Mouse (Mus musculus): ENCODE results near the gene Vmn1r118. TPM values are rescaled to one million over a fixed set of nuclear protein-coding genes. Genes with fewer than 3 reads are reported as not detected.
"Not testable (repeated sequence)": the region's sequence is repeated elsewhere in the genome, so short reads cannot be mapped to it uniquely, and the experiment has no call there.

Vmn1r118 gene
- not detected in 2 replicates for polyA plus RNA-seq (2015; fragmentation: Nextera tagmentation; extraction: Ambion mirVana)

- not testable (repeated sequence) for H3K36me3 ChIP-seq (ENCODE audit: insufficient read depth, low read length); ATAC-seq; H3K4me2 ChIP-seq (replicated peaks; ENCODE audit: low read depth, low read length); DNase-seq (ENCODE audit: low spot score); H3K4me1 ChIP-seq (ENCODE audit: insufficient read depth, low read depth, low read length); H3K4me3 ChIP-seq (ENCODE audit: low read depth, low read length); H3K9me3 ChIP-seq (ENCODE audit: low read length); H3K27me3 ChIP-seq (replicated peaks; ENCODE audit: insufficient read depth, low read length); H3K27ac ChIP-seq (ENCODE audit: low read length); H3K9ac ChIP-seq (replicated peaks; ENCODE audit: low read depth)
- no CpG with 5 or more reads among the region's 2 CpGs for WGBS
Observed at GRCm38 (mm10) chr7:20912247-20912646, at the start of gene Vmn1r118. Gene Vmn1r118, minus strand, starts transcription at chr7:20912347.

- H3K27me3 ChIP-seq (replicated peaks; ENCODE audit: insufficient read depth, low read length); ATAC-seq; H3K9me3 ChIP-seq (ENCODE audit: low read length); H3K4me3 ChIP-seq (ENCODE audit: low read depth, low read length); H3K4me1 ChIP-seq (ENCODE audit: insufficient read depth, low read depth, low read length); H3K4me2 ChIP-seq (replicated peaks; ENCODE audit: low read depth, low read length); H3K36me3 ChIP-seq (ENCODE audit: insufficient read depth, low read length); H3K9ac ChIP-seq (replicated peaks; ENCODE audit: low read depth); H3K27ac ChIP-seq (ENCODE audit: low read length); DNase-seq (ENCODE audit: low spot score): not testable (repeated sequence)
- no CpG with 5 or more reads among the region's 2 CpGs for WGBS
Observed at GRCm38 (mm10) chr7:20884021-20884420, 28.1 kb downstream of the Vmn1r118 start, which contains the start of gene Vmn1r117. Gene Vmn1r117, minus strand, starts transcription at chr7:20884121.

GRCm38 (mm10) chr7:20871956-20872355 is 40.2 kb downstream of the Vmn1r118 start, which contains the start of gene Vmn1r116:
Gene Vmn1r116, plus strand, starts transcription at chr7:20872256.
- 21% methylated on average over 2 of the region's 3 CpGs for WGBS
- H3K27me3 ChIP-seq (replicated peaks; ENCODE audit: insufficient read depth, low read length); ATAC-seq: not testable (repeated sequence)

More at GRCm38 (mm10) chr7:20871956-20872355, 40.2 kb downstream of the Vmn1r118 start, which contains the start of gene Vmn1r116:
- not testable (repeated sequence) for H3K4me3 ChIP-seq (ENCODE audit: low read depth, low read length); H3K36me3 ChIP-seq (ENCODE audit: insufficient read depth, low read length); H3K4me2 ChIP-seq (replicated peaks; ENCODE audit: low read depth, low read length); H3K27ac ChIP-seq (ENCODE audit: low read length); DNase-seq (ENCODE audit: low spot score); H3K9ac ChIP-seq (replicated peaks; ENCODE audit: low read depth); H3K9me3 ChIP-seq (ENCODE audit: low read length); H3K4me1 ChIP-seq (ENCODE audit: insufficient read depth, low read depth, low read length)

Other genes with a start within 250 kb of the Vmn1r118 start
- gene Vmn1r107, start 243.4 kb downstream of the Vmn1r118 start, polyA plus RNA-seq (2015; fragmentation: Nextera tagmentation; extraction: Ambion mirVana): not detected in 2 replicates
- gene Vmn1r111, start 209.1 kb downstream of the Vmn1r118 start, polyA plus RNA-seq (2015; fragmentation: Nextera tagmentation; extraction: Ambion mirVana): not detected in 2 replicates
- not detected in 2 replicates for gene Gm10668, start 181.7 kb downstream of the Vmn1r118 start, polyA plus RNA-seq (2015; fragmentation: Nextera tagmentation; extraction: Ambion mirVana)
- gene Vmn1r112, start 141.2 kb downstream of the Vmn1r118 start, polyA plus RNA-seq (2015; fragmentation: Nextera tagmentation; extraction: Ambion mirVana): not detected in 2 replicates
- gene Vmn1r113, start 125.1 kb downstream of the Vmn1r118 start, polyA plus RNA-seq (2015; fragmentation: Nextera tagmentation; extraction: Ambion mirVana): not detected in 2 replicates
- not detected in 2 replicates for gene Vmn1r114, start 100.2 kb downstream of the Vmn1r118 start, polyA plus RNA-seq (2015; fragmentation: Nextera tagmentation; extraction: Ambion mirVana)
- gene Vmn1r115, start 67.4 kb downstream of the Vmn1r118 start, polyA plus RNA-seq (2015; fragmentation: Nextera tagmentation; extraction: Ambion mirVana): not detected in 2 replicates
- not detected in 2 replicates for gene Vmn1r116, start 40.1 kb downstream of the Vmn1r118 start, polyA plus RNA-seq (2015; fragmentation: Nextera tagmentation; extraction: Ambion mirVana)
- gene Vmn1r117, start 28.2 kb downstream of the Vmn1r118 start, polyA plus RNA-seq (2015; fragmentation: Nextera tagmentation; extraction: Ambion mirVana): not detected in 2 replicates
- gene Vmn1r119, start 100.1 kb upstream of the Vmn1r118 start, polyA plus RNA-seq (2015; fragmentation: Nextera tagmentation; extraction: Ambion mirVana): not detected in 2 replicates
- not detected in 2 replicates for gene Vmn1r120, start 141.4 kb upstream of the Vmn1r118 start, polyA plus RNA-seq (2015; fragmentation: Nextera tagmentation; extraction: Ambion mirVana)
- gene Vmn1r121, start 186.2 kb upstream of the Vmn1r118 start, polyA plus RNA-seq (2015; fragmentation: Nextera tagmentation; extraction: Ambion mirVana): not detected in 2 replicates
- gene Vmn1r122, start 221.8 kb upstream of the Vmn1r118 start, polyA plus RNA-seq (2015; fragmentation: Nextera tagmentation; extraction: Ambion mirVana): not detected in 2 replicates
- gene Vmn1r123, start 249.8 kb upstream of the Vmn1r118 start, polyA plus RNA-seq (2015; fragmentation: Nextera tagmentation; extraction: Ambion mirVana): not detected in 2 replicates